ENCODE assay signal across 8 mouse cellular contexts in genomic region chr4:108387681-108388253, GRCm38 (mm10). TPM values are rescaled to one million over a fixed set of nuclear protein-coding genes. Genes with fewer than 3 reads are reported as not detected.
A peak's percentile ranks its signal among the peaks of the same experiment; 100 is the strongest.
DNase-seq lines count a peak whose midpoint lies in the region; ATAC-seq and TF ChIP-seq lines count a peak whose summit lies in the region.

No protein-coding gene starts in this region.

- H3K9me3 ChIP-seq in hindbrain, postnatal 0 days (ENCODE audit: low read length): no peaks in the 10 kb centered on the region
- H3K9me3 ChIP-seq in midbrain, embryonic 15.5 days: no peaks in the 10 kb centered on the region

- no peaks in the 10 kb centered on the region for H3K27me3 ChIP-seq in hindbrain, postnatal 0 days (ENCODE audit: insufficient read depth, low read length)
- H3K27me3 ChIP-seq in midbrain, embryonic 15.5 days (replicated peaks): no peaks in the 10 kb centered on the region
- H3K27me3 ChIP-seq in testis, adult 2 months (ENCODE audit: control insufficient read depth, insufficient read depth, low read length): no peaks in the 10 kb centered on the region

- intact Hi-C loops in gastrocnemius, postnatal 14 days (cut with DNase I; ENCODE audit: low total_unique reads): no loop called here

- peak; percentile 27 for TF ChIP-seq CTCF in hindbrain, postnatal 0 days (IDR thresholded peaks at IDR 0.05; ENCODE audit: low read depth)
- no peak for TF ChIP-seq CTCF in testis, adult 2 months (IDR thresholded peaks at IDR 0.05; ENCODE audit: control insufficient read depth, insufficient read depth, insufficient replicate concordance, low read depth, low read length)

- H3K9ac ChIP-seq in hindbrain, postnatal 0 days (replicated peaks; ENCODE audit: low read length): peak overlapping the region; percentile 56
- peak overlapping the region; percentile 31 for H3K9ac ChIP-seq in midbrain, embryonic 15.5 days

- 2% methylated on average over 18 of the region's 18 CpGs for WGBS in hindbrain, postnatal 0 days
- WGBS in midbrain, embryonic 15.5 days: 4% methylated on average over 18 of the region's 18 CpGs

- DNase-seq in layer of hippocampus, adult 11-12 months (ENCODE audit: low spot score): peak; percentile 11
- no peak for DNase-seq in layer of hippocampus, adult 9-10 months (ENCODE audit: low spot score)
- peak; percentile 50 to 68 for DNase-seq in cerebellum, postnatal 25 days
- peak; percentile 80 for DNase-seq in gastrocnemius, postnatal 14 days
- peak; percentile 81 for DNase-seq in hindbrain, postnatal 0 days (ENCODE audit: low spot score)
- peak; percentile 74 for DNase-seq in liver

- no peaks in the 10 kb centered on the region for H3K36me3 ChIP-seq in hindbrain, postnatal 0 days (ENCODE audit: insufficient read depth, low read length)
- H3K36me3 ChIP-seq in midbrain, embryonic 15.5 days (replicated peaks): no peaks in the 10 kb centered on the region
- H3K36me3 ChIP-seq in testis, adult 2 months (ENCODE audit: control insufficient read depth, insufficient read depth, low read length): no peaks in the 10 kb centered on the region

- TF ChIP-seq POLR2A in testis, adult 2 months (IDR thresholded peaks at IDR 0.05; ENCODE audit: control insufficient read depth, low read depth, low read length): no peak

- peak overlapping the region; percentile 35 for H3K4me3 ChIP-seq in hindbrain, postnatal 0 days (ENCODE audit: low read length)
- H3K4me3 ChIP-seq in midbrain, embryonic 15.5 days: peak overlapping the region; percentile 31
- peak overlapping the region; percentile 74 for H3K4me3 ChIP-seq in testis, adult 2 months (ENCODE audit: control insufficient read depth, low read depth, low read length)

- peak overlapping the region; percentile 59; the same call in 1 of the 2 replicates for H3K27ac ChIP-seq in hindbrain, postnatal 0 days
- peak overlapping the region; percentile 74 for H3K27ac ChIP-seq in midbrain, embryonic 15.5 days
- peak overlapping the region; percentile 17 for H3K27ac ChIP-seq in testis, adult 2 months (ENCODE audit: control insufficient read depth, insufficient read depth, low read depth, low read length)

- peak; percentile 62 for ATAC-seq in hindbrain, postnatal 0 days
- peak; percentile 53; the same call in 1 of the 2 replicates for ATAC-seq in midbrain, embryonic 15.5 days (replicated peaks)

- no peaks in the 10 kb centered on the region for H3K4me1 ChIP-seq in hindbrain, postnatal 0 days (ENCODE audit: insufficient read depth, low read length)
- peaks cover 24% of the 10 kb centered on the region for H3K4me1 ChIP-seq in midbrain, embryonic 15.5 days
- H3K4me1 ChIP-seq in testis, adult 2 months (ENCODE audit: control insufficient read depth, insufficient read depth, low read length): peaks cover 2% of the 10 kb centered on the region

- peak overlapping the region; percentile 76 for H3K4me2 ChIP-seq in hindbrain, postnatal 0 days (ENCODE audit: low read depth, low read length)
- peak overlapping the region; percentile 48 for H3K4me2 ChIP-seq in midbrain, embryonic 15.5 days

RNA-seq across cellular contexts. Expression of gene Shisal2a, which starts 4.6 kb away (rescaled TPM):
- total RNA-seq in gastrocnemius, postnatal 14 days (2021): not detected
- total RNA-seq in hindbrain, postnatal 0 days (2014; rRNA removed): 0.47 and 1.8 TPM in 2 replicates
- polyA plus RNA-seq in hindbrain, postnatal 0 days (2015; fragmentation: Nextera tagmentation; extraction: Ambion mirVana): 6.7 and 8.1 TPM in 2 replicates
- 6.4 TPM in 2 replicates for polyA plus RNA-seq in midbrain, embryonic 15.5 days (2015; fragmentation: Nextera tagmentation; extraction: Ambion mirVana)
- polyA plus RNA-seq in testis, adult 2 months (2012; rRNA removed): 0.43 TPM in 1 of 2 replicates, not detected in the other

RNA-seq across cellular contexts. Expression of gene Gpx7, which starts 19.0 kb away (rescaled TPM):
- total RNA-seq in gastrocnemius, postnatal 14 days (2021): 10 to 100 TPM; 12.8 to 17.8 TPM
- 36.5 and 47.2 TPM in 2 replicates for total RNA-seq in hindbrain, postnatal 0 days (2014; rRNA removed)
- polyA plus RNA-seq in hindbrain, postnatal 0 days (2015; fragmentation: Nextera tagmentation; extraction: Ambion mirVana): 38.6 and 38.9 TPM in 2 replicates
- 25.1 and 29.1 TPM in 2 replicates for polyA plus RNA-seq in midbrain, embryonic 15.5 days (2015; fragmentation: Nextera tagmentation; extraction: Ambion mirVana)
- polyA plus RNA-seq in testis, adult 2 months (2012; rRNA removed): 1.1 and 1.6 TPM in 2 replicates

RNA-seq across cellular contexts. Expression of gene Coa7, which starts 59.8 kb away (rescaled TPM):
- total RNA-seq in gastrocnemius, postnatal 14 days (2021): 10 to 100 TPM; 29.0 to 31.3 TPM
- total RNA-seq in hindbrain, postnatal 0 days (2014; rRNA removed): 31.7 and 35.9 TPM in 2 replicates
- polyA plus RNA-seq in hindbrain, postnatal 0 days (2015; fragmentation: Nextera tagmentation; extraction: Ambion mirVana): 50.8 and 54.2 TPM in 2 replicates
- 51.1 and 51.4 TPM in 2 replicates for polyA plus RNA-seq in midbrain, embryonic 15.5 days (2015; fragmentation: Nextera tagmentation; extraction: Ambion mirVana)
- 3.6 and 3.7 TPM in 2 replicates for polyA plus RNA-seq in testis, adult 2 months (2012; rRNA removed)

Comparison
In these comparisons a context has a peak if more than half of its experiments do, and no peak if none do; other contexts are left out.
1. H3K27ac ChIP-seq: peak in every context shown above with its lines; median percentile 74 in midbrain, embryonic 15.5 days; 59 in hindbrain, postnatal 0 days; 17 in testis, adult 2 months.
2. RNA of gene Gpx7, which starts 19.0 kb away (polyA plus RNA-seq): 38.6 to 38.9 TPM in hindbrain, postnatal 0 days and 25.1 to 29.1 TPM in midbrain, embryonic 15.5 days; 1.1 to 1.6 TPM in testis, adult 2 months; every median in the first group is over 10 times any median in the second.
3. RNA of gene Coa7, which starts 59.8 kb away (polyA plus RNA-seq): 50.8 to 54.2 TPM in hindbrain, postnatal 0 days and 51.1 to 51.4 TPM in midbrain, embryonic 15.5 days; 3.6 to 3.7 TPM in testis, adult 2 months; every median in the first group is over 10 times any median in the second.
4. Peak in every context shown above with its lines, with median percentiles within 50 percentile points of each other: H3K4me3 ChIP-seq.